Mouse (Mus musculus): ENCODE results near the gene Gm17617. TPM values are rescaled to one million over a fixed set of nuclear protein-coding genes. Genes with fewer than 3 reads are reported as not detected.

Gene Gm17617
- polyA plus RNA-seq (2017; shearing (Covaris generic)) = not detected

GRCm38 (mm10) chr13:55133448-55133847, at the start of gene Gm17617:
Gene Gm17617, minus strand, starts transcription at chr13:55133548.

GRCm38 (mm10) chr13:55152621-55153415, 19.5 kb upstream of the Gm17617 start, which contains the start of gene Fgfr4:
Gene Fgfr4, plus strand, starts transcription at chr13:55152640.

DNA sequence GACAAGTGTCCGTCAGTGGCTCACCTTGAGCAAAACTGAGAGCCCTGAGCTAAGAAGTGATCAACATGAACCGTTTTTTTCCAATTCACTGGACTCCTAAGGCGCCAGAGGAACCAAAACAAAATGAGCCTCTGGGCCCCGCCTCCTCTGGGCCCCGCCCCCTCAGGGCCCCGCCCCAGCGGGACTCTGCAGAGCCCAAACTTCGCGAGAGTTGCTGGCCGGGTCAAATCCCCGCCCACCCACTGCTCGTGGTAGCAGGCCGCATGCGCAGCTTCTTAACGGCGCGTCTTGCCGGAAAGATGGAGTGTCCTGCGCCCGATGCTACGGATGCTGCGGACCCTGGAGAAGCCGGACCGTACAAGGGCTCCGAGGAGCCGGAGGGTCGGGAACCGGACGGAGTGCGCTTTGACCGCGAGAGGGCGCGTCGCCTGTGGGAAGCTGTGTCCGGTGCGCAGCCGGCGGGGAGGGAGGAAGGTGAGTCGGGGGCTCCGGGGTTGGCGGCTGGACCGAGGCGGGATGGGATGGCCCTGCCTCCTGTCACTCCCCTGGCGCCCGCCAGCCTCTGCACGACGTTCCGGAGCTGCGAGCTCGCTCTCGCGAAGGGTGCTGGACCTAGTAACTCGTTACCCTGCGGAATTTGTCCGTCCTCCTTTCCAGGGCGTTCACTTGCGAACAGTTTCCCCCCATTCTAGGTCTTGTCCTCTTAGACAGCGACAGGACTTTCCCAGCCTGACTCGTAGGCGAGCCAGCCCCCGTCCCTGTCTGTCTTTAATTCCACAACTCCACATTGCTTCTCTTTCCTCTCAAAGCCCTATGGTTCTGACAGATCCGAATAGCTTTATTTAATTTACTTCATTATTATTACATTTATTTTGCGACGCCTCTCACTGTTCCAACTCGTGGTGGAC, 28.0 kb downstream of the Gm17617 start, which contains the start of gene Zfp346:
TSS of gene Zfp346 (plus strand) at position 267 of the 908 bp plus-strand sequence.

GRCm38 (mm10) chr13:55099726-55100478, 33.4 kb downstream of the Gm17617 start, which contains the start of gene Uimc1:
Gene Uimc1, minus strand, starts transcription at chr13:55100300.

Other genes with a start within 250 kb of the Gm17617 start
- 1.00 TPM for gene Unc5a, start 184.1 kb downstream of the Gm17617 start, polyA plus RNA-seq (2017; shearing (Covaris generic))
- 1.6 TPM for gene Hk3, start 112.2 kb downstream of the Gm17617 start, polyA plus RNA-seq (2017; shearing (Covaris generic))
- gene Uimc1, start 33.2 kb downstream of the Gm17617 start, polyA plus RNA-seq (2017; shearing (Covaris generic)) = 79.5 TPM
- gene Zfp346, start 28.2 kb downstream of the Gm17617 start, polyA plus RNA-seq (2017; shearing (Covaris generic)) = 45.3 TPM
- not detected for gene Fgfr4, start 19.1 kb upstream of the Gm17617 start, polyA plus RNA-seq (2017; shearing (Covaris generic))
- 87.7 TPM for gene Nsd1, start 76.2 kb upstream of the Gm17617 start, polyA plus RNA-seq (2017; shearing (Covaris generic))
- 399 TPM for gene Prelid1, start 187.0 kb upstream of the Gm17617 start, polyA plus RNA-seq (2017; shearing (Covaris generic))
- 21.6 TPM for gene Rab24, start 188.4 kb upstream of the Gm17617 start, polyA plus RNA-seq (2017; shearing (Covaris generic))
- gene Mxd3, start 196.3 kb upstream of the Gm17617 start, polyA plus RNA-seq (2017; shearing (Covaris generic)) = 4.0 TPM
- 198 TPM for gene Lman2, start 229.2 kb upstream of the Gm17617 start, polyA plus RNA-seq (2017; shearing (Covaris generic))
- 179 TPM for gene Rgs14, start 236.2 kb upstream of the Gm17617 start, polyA plus RNA-seq (2017; shearing (Covaris generic))

Measured in inflammation-experienced regulatory T-cells, adult 16 weeks (primary cell).